Mouse (Mus musculus) inflammation-experienced regulatory T-cells, adult 6 months (primary cell): ENCODE measurements around the gene Anpep. TPM values are rescaled to one million over a fixed set of nuclear protein-coding genes. Genes with fewer than 3 reads are reported as not detected.

Source experiments
- ATAC-seq: one replicate; pipeline ENCODE4 v1.8.0; 2017
- polyA plus RNA-seq, 3 experiments: library from polyadenylated mRNA; unstranded; fragments of 100-300 nt; shearing (Covaris generic); gene quantifications; one replicate each; pipeline ENCODE4 v1.2.1; 2017

Gene Anpep
- polyA plus RNA-seq, 3 experiments from 2014 or later, result 0.63 TPM; not detected in 2

DNA sequence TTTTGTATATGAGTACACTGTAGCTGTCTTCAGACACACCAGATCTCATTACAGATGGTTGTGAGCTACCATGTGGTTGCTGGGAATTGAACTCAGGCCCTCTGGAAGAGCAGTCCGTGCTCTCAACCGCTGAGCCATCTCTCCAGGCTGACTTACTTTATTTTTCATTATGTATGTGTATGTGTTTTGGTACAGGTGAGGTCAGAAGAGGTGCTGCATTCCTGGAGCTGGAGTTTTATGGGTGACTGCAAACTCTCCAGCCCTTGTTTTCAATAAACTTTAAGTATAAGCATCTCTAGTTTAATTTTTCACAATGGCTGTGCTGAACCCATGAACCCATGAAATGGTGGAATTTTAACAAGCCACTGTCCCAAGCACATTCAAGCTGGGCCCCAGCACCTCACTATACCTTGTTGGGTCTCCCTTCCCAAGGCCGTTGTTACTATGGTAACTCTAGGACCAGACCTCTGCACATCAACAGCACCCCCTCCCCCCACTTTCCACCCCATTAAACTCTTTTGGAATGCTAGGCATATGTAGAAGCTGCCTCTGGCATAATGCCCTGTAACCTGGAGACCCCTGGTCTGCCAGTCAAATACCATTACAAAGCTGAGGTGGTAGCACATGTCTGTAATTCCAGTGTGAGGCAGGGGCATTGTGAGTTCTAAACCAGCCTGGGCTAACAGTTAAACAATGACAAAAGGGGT is 5.6 kb upstream of the Anpep start:
- ATAC-seq, result no peak

DNA sequence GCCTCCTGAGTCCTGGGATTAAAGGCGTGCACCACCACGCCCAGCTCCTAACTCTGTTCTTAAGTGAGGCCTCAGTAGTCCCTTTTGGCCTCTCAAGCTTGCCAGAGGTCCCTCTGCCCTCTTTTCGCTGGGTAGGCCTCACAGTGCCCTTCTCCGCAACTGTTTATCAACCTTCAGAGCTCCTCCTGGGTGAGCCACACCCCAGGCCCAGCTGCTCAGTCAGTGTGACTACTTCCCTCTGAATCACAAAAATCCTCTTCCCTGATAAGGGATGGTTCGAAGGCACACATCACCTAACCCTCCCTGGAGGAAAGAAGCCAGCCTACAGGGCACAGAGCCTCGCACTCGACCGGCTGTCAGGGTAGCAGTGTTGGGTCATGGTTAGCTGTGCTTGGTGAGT is 935 bp upstream of the Anpep start:
- ATAC-seq, result no peak

DNA sequence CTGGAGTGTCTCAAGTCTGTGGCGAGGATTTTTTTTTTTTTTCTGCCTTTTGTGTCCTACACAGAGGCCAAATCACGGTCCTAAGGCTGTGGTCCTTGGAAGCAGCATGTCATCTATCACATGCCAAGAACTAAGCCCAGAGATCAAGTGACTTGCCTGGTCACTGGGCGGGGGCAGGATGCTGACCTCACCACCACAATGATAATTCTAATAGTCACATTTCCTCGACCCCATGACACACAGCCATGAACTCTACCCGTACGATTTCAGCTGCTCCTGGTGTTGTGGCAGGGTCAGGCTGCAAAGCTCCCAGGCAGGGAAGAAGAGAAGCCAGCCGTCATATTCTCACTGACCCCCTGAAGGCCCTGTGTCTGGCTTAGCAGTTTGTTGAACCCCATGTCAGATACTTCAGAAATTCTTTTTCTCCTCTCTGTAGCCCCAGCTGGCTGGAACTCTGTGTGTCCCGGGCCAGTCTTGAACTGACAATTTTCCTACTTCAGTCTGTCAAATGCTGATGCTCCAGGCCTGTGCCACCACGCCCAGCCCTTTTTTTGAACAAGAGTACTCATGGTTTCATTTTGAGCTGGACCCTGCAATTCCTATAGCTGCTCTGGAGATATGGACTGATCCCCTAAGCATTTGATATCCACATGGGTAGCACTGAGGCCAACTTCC is 1.8 kb downstream of the Anpep start:
- no peak for ATAC-seq

DNA sequence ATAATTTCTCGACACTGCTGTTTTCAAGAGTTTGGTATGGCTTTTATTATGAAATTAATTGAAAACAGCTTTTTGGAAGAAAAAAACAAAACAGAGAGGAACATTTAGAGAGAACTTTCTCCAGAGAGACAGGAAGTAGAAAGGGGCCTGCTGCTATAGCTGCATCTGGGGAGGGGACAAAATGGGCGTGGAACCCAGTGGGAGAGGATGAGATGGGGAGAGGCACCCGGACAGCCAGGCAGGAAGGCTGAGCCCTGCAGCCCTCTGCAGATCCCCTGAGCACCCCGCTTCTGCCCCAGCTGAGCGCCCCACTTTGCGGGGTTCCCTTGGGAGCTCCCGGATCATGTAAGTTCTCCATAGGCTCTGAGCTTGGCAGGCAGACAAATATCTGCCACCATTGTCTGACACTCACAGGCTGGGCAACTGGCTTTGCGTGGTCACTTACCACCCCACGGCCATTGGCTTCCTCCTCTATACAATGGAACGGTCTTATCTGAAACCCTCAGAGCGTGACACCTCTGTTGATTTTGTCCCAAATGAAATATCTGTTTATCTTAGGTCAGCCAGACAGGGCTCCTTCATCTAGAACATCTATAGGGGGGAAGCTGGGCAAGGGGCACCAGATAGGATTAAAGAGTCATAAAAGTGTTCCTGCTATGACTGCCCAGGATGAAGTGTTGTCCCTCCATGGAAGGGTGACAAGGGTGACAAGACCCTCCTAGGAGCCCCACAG is 2.5 kb downstream of the Anpep start:
- no peak for ATAC-seq

DNA sequence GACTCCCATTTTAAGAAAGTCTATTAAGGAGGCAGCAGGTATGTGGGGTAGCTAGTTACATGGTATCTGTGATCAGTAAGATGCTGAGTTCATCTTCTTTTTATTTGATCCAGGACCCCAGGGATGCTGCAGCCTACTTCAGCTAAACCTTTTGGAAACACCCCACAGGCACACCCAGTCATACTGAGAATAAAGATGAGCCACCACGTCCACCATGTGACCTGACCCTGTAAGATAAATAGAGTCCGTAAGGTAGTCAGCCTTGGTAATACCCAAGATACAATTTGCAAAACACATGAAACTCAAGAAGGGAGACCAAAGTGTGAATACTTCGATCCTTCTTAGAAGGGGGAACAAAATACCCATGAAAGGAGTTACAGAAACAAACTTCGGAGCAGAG is 4.6 kb downstream of the Anpep start:
- ATAC-seq, result no peak

DNA sequence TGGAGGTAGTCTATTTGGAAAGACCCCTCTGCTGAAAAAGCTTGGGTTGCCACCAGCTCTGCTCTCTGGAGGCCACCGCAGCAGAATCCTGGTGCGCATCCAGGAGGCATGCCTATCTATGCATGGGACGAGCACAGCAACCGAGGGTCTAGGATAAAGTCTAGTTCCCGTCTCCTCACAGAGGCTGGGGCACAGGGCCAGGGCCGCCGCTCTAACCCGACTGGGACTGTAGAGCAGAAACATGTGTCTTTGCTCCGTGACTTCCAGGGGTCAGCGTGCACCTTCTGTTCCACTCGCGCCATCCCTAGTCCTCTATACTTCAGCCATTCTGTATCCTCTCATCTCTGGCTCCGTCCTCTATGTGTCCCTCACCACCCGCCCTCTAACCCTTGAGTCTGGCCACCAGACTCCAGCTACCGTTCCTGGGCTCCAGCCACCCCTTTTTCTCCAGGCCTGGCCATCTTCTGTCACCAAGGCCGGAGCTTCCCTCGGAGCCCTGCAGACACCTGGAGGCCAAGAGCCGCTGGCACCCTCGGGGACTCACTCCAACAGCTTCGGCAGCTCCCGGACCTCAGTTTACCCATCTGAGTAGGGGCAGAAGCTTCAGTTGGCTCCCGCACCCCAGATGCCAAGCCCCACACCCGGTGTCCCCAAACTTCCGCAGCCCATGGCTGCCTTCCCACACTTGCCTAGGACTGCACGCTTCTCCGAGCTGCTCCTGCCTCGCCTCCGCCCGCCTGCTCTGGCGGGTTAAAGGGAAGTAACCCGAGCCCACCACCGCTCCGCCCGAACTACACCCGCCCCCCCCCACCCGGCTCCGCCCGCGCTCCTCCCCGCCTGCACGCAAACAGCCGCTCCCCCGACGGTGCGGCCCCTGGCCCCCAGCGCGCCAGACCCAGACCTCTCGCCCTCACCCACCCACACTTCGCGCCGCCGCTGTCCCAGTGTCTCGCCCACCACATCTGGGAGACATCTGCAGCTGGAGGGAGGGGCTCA is 13.1 kb downstream of the Anpep start:
- no peak for ATAC-seq

DNA sequence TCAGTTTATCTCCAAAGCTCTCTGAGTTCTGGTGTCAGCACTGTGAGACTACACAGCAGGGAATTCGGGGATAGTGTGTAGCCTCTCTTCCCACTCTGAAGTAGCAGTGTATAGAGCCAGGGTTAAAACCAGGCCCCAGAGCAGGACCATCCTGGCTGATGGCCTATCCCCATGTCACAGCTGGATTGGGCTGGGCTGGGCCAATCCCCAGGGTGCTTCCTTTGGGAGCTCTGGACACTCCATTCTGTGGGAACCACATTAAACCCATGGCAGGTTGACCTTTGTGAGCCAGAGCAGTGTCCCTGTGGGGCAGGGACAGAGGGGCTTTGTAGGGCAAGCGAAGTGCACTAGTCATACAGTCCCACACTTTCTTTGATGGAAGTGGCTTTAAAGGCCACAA is 14.5 kb downstream of the Anpep start:
- no peak for ATAC-seq

DNA sequence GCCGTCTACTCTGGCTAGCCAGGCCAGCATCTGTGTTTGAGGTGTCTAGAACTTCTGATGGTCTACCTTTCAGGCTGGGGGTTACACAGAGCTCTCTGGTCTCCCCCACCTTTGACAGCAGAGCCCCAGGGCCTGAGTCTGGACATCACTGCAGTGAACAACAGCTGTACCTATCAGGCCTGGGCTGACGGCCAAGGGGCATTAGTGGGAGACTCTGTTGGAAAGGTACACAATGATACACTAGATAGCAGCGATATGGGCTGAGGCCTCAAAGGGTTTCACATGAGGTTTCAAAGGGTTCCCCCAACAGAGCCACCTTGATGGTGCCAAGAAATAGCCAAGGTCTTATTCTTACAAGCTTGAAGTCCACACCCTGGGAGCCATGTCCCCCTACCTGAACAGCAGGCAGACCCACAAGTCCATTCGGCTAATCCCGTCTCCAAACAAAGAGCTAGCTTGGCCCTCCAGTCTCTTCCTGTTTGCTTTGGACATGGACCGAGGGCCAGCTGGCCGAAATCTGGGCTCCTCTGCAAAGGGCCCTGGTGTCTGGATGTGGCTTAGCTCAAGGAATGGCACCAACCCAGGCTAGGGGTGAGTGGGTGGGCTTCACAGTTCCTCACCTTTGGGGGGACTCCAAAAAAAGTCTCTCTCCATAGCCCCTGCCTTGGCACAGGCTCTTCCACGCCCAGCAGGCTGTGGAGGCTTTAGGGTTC is 16.6 kb downstream of the Anpep start:
- ATAC-seq, result no peak

DNA sequence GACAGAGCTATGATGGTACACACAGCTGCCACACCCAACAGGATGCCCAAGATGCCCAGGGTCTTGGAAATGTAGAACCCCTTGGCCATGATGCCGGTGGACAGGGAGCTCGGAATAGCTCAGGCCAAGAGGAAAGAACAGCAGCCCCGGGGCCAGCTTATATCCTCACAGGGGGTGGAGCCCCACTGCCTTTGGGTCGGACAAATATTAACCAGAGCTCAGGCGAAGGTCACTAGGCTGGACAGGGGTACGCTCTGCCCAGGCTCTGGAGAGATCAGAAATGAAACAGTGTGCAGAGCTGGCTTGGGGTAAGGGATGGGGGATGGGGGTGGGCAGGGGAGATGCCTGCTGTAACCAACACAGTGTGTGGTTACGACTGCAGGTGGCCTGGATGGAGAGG is 18.7 kb downstream of the Anpep start:
- no peak for ATAC-seq

DNA sequence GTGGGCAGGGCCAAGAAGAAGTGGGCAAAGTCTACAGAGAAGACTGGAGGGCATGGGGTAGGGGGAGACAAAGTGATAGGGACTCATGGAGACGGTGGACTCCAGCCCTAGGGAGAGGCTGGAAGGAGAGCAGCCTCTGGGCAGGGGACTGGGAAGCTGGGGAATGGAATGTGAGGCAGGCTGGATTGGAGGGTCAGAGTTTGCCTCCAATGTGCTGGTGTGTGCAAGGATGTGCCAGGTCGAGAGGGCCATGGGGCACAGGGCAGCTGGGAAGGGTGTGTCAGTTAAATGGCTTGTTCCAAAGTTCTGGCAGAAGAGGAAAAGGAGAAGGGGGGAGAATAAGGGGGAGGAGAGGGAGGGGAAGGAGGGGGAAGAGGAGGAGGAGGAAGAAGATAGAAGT is 23.6 kb downstream of the Anpep start:
- ATAC-seq, result no peak

DNA sequence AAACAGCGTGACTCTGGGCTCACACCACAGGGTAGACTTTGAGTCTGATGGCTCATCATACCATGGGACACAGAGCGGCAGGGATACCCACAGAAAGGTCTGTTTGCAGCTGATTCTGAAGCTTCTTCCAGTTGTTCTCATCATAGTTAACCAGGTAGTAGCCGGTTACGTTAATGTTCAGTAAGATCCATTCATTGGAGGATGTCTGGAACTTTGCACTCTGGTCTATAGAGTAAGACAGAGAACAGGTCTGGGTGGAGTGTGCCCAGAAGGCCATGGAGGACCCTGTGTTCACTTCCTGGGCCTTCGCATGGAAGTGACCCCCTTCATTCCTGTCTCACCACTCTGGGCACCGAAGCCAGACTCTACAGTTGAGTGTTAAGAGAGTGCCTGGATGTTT is 25.7 kb downstream of the Anpep start:
- no peak for ATAC-seq

DNA sequence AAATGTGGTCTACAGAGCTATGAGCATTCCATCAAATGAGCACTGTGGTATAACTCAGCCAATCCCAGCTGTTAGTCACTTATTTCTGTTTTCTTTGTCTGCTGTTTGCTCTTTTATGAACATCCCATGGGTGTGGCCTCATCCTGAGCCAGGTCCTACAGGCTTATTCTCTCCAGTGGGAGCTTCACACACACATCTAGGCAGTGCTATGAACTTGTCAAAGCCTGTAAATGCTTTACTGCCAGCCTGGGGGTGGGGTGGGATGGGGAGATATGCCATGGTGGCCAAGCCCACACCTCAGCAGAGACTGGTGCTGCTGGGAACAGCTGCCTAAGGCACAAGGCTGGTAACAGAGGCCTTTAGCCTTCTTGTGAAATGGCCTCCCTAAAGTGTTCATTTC is 27.9 kb downstream of the Anpep start:
- ATAC-seq, result no peak

DNA sequence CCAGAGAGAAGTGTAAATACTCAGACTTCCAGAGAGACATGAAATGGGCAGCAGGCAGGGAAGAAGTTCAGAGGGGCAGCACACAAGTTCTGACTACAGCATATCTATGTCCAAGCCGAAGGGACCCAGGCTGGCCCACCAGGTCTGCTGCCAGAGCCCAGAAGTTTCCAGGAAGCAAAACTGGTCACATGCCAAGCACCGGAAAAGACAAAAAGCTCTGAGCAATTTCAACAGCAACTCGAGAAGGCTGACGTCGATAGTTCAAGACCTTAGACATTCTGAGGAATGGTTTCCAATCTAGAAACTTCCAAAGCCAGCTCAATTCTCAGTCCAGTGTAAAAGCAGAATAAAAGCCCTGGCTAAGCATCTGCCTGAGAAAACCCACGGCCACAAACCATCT is 29.3 kb downstream of the Anpep start:
- no peak for ATAC-seq

DNA sequence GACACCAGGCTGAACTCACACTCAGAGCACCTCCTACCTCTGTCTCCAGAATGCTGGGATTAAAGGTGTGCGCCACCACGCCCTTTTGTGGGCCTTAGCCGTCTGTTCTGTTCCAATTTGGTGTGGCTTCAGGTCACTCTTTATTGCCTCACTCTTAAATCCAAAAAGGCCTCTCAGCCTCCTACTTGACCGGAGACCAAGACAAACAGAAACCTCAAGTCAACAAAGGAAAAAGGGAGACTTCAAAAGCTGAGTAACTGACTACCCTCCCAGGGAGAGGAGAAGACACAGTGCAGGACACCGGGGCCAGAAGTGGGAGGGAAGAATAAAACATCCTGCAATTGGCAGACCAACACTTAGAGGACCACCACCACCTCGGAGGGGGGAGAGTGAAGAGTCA is 29.7 kb downstream of the Anpep start:
- no peak for ATAC-seq

DNA sequence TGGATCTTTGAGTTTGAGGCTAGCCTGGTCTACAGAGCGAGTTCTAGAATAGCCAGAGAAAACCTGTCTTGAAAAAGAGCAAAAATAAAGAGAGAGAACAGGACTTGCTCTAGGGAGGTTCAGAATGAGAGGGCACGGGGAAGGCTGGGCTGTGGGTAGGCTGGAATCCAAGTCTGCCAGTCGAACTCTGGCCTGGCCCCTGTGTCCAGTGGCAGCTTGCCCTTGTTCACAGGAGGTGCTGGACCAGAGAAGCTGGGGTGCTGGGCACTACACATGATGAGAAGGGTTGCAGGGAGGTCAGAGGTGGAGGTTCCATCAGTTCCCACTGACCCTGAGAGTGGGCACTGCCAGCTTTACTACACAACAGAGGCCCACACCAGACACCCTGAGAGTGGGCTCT is 32.5 kb downstream of the Anpep start:
- ATAC-seq, result no peak

DNA sequence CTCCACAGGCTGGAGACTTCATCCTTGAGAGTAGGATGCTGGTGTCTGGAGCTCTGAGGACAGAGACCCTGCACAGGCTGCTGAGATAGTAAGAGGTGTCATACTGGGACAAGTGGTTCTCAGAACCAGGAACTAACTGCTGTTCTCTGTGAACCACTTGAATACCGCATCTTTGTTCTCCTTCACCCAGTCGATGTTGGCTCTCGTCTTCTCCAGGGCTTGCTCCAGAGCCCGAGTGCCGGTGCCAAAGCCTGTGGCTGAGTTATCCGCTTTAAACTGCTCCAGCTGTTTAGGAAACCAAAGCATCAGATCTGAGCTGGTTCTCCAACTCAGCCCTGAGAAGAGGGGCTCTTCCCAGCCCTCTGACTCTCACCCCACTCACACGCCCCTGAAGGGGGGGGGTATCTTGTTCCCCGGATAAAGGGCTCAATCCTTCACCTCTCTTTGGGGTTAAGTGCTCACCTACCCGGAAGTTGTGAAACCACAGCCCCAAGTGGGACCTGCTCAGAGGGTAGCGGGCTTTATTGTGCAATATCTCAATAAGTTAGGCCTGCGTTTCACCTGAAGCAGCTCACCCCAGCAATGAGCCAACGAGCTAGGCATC is 38.7 kb downstream of the Anpep start:
- ATAC-seq, result no peak

DNA sequence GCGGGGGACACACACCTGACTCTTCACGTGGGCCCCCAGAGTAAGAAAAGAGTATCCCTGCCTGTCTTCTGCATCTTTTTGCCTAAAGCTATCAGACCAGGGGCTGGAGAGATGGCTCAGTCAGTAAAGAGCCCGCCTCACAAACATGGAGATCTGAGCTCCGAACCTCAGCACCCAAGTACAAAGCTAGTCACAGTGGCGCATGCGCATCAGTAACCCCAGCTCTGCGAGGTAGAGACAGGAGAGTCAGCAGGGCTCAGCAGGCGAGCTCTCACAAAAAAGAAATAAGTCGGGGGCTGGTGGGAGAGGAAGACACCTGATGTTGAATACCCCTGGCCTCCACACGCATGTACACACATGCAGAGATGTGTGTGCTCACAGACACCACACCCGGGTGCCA is 40.9 kb downstream of the Anpep start:
- no peak for ATAC-seq

DNA sequence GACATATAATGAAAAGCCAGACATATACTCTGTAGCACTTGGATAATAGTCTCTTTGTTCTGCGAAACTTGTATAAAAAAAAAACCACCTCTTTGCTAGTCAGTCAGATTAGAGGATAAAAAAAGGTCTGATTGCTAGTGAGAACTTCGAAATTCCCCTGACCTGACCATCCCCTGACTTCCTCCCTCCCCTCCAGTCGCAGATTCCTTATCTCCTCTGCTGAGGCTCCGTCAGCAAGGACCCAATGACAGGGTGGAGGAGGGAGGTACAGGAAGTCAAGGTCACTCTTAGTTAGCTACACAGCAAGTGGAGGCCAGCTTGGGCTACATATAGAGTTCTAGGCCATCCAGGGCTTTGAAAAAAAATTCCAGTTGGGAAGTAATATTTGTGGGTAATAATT is 41.3 kb downstream of the Anpep start:
- no peak for ATAC-seq

DNA sequence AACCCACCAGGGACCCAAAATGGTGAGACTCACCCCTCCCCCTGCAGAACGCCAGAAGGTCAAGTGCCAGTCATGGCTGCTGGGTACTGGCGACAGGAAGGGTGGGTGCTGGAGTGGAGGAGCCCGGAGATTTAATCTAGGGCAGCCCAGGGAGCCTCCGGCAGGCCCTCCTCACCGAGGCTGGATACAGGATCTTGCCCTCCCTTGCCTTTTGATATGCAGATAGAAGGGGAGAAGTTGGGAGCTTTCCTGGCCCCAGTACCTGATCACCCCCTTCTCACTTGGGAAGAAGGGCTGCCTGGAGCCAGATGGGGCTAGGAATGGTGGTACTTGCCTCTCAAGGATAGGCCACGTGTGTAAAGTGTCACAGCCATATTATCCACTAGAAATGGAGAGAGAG is 42.5 kb downstream of the Anpep start:
- ATAC-seq, result no peak

DNA sequence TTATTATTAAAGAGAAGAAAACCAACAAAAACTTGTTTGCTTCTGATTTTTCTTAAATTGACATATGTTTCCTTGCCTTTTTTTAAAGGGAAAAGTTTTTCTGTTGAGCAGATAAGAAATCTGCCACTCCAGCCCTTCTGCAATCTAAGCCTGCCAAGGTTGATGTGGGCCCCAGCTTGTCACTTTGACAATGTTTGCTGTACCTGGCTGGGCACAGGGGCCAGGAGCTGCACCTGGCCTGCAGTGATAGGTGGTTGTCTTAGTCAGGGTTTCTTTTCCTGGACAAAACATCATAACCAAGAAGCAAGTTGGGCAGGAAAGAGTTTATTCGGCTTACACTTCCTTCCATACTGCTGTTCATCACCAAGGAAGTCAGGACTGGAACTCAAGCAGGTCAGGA is 47.5 kb downstream of the Anpep start:
- no peak for ATAC-seq

DNA sequence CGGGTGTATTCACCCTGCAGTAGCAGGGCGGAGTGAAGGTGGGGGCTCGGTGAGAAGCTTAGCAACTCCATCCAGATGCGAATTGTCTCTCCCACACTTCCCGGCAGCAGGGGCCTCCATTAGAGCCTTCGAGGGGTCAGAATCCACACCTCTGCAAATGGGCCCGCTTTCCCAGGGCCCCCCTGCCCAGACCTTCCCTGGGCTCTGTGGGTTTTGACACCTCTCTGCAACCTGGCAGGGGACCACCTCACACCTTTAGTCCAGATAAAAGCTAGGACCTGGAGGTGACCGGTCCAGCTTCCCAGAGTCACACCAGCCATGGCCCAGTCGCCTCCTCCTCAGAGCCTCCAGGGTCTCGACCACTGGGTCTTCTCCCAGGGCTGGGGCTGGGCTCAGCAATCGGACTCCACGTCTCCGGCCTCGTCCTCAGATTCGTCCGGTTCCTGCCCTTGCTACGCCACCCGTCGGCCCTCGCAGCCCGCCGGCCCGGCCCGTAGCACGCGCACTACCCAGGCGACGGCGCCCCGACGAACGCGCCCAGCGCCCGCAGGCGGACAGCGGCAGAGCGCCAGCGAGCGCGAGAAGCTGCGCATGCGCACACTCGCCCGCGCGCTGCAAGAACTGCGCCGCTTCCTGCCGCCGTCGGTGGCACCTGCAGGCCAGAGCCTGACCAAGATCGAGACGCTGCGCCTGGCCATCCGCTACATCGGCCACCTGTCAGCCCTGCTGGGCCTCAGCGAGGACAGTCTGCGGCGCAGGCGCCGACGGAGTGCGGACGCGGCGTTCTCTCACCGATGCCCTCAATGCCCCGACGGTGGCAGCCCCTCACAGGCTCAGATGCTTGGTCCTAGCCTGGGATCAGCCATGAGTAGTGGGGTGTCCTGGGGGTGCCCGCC is 50.0 kb downstream of the Anpep start, which contains the start of gene Mesp2:
Gene Mesp2 (plus strand): TSS at position 117 of the 896 bp plus-strand sequence.
- peak; percentile 74 for ATAC-seq
